Mouse (Mus musculus) spleen, adult 2 months (tissue): ENCODE data around the gene Wipf1. TPM values are rescaled to one million over a fixed set of nuclear protein-coding genes. Genes with fewer than 3 reads are reported as not detected.
A peak's percentile ranks its signal among the peaks of the same experiment; 100 is the strongest.

Source experiments
- DNase-seq, 2 experiments: peaks; one replicate each; pipeline versions ENCODE4 v3.0.0 to v3.0.0-alpha.2; 2012 to 2021; ENCODE audit warnings: low spot score in 2 of 2, low read depth in 1 of 2
- H3K27ac ChIP-seq: fragments of 200-500 bp; 2 replicates; pipeline ENCODE4 v1.5.1; 2012; ENCODE audit warnings: low read length, inconsistent platforms; ENCODE audit not compliant: insufficient read depth
- H3K27me3 ChIP-seq: fragments of 200-500 bp; 2 replicates; pipeline ENCODE4 v1.6.1; 2012; ENCODE audit warnings: mild to moderate bottlenecking, moderate library complexity, low read length, inconsistent platforms; ENCODE audit not compliant: control insufficient read depth, insufficient read depth
- H3K36me3 ChIP-seq: fragments of 200-500 bp; 2 replicates; pipeline ENCODE4 v1.6.1; 2012; ENCODE audit warnings: mild to moderate bottlenecking, low read length, inconsistent platforms; ENCODE audit not compliant: control insufficient read depth, insufficient read depth
- H3K4me1 ChIP-seq: fragments of 200-500 bp; 2 replicates; pipeline ENCODE4 v1.6.1; 2011; ENCODE audit warnings: inconsistent platforms; ENCODE audit not compliant: control insufficient read depth, insufficient read depth, insufficient read length
- H3K4me3 ChIP-seq: fragments of 200-500 bp; 2 replicates; pipeline ENCODE4 v1.5.1; 2011; ENCODE audit warnings: mild to moderate bottlenecking, inconsistent platforms; ENCODE audit not compliant: insufficient read depth, insufficient read length; ENCODE audit errors: extremely low read depth
- CTCF ChIP-seq: fragments of 200-500 bp; IDR thresholded peaks from 2 replicates; pipeline ENCODE4 v1.5.1; 2011; ENCODE audit warnings: mild to moderate bottlenecking, inconsistent platforms; ENCODE audit not compliant: insufficient read depth, insufficient read length, insufficient replicate concordance; ENCODE audit errors: extremely low read depth
- POLR2A ChIP-seq: fragments of 200-500 bp; IDR thresholded peaks from 2 replicates; pipeline ENCODE4 v1.6.1; 2011; ENCODE audit warnings: low read depth, low read length, inconsistent platforms
- WGBS: fragments of 180-500 bp; shearing (Covaris S2); methylation state at CpG from one replicate; pipeline ENCODE4 v1.1.7; 2018; 5-methylcytosine and 5-hydroxymethylcytosine counted together
- polyA plus RNA-seq: library from polyadenylated mRNA; depleted of rRNA; stranded (reverse); fragments of >200 nt; gene quantifications from 2 replicates; pipeline ENCODE4 v1.2.3, GENCODE M21; 2012

Gene Wipf1
- polyA plus RNA-seq, 1 experiment, result 58.7 TPM

GRCm38 (mm10) chr2:73566989-73567605 is 37.6 kb upstream of the Wipf1 start:
- whole genome bisulfite sequencing, result 16% methylated on average over 8 of the region's 8 CpGs
- H3K4me3 ChIP-seq, result peak overlapping the region; percentile 21; the same call in 1 of the 2 replicates
- H3K27ac ChIP-seq, result no peak overlapping the region
- H3K36me3 ChIP-seq, result no peaks in the 10 kb centered on the region
- DNase-seq, result peak; percentile 28 to 62
- no peaks in the 10 kb centered on the region for H3K4me1 ChIP-seq
- no peaks in the 10 kb centered on the region for H3K27me3 ChIP-seq
- peak; percentile 66; the same call in 1 of the 2 replicates for TF ChIP-seq CTCF
- no peak for TF ChIP-seq POLR2A

GRCm38 (mm10) chr2:73566162-73566561 is 36.6 kb upstream of the Wipf1 start:
- Histone ChIP-seq H3K4me3 (no peak overlapping the region), H3K4me1 (no peaks in the 10 kb centered on the region), H3K36me3 (no peaks in the 10 kb centered on the region), H3K27ac (no peak overlapping the region), H3K27me3 (no peaks in the 10 kb centered on the region)
- 30% methylated on average over 7 of the region's 7 CpGs for WGBS
- TF ChIP-seq POLR2A (no peak), CTCF (peak; percentile 26; the same call in 1 of the 2 replicates)
- peak in 1 of 2 experiments; percentile 28 for DNase-seq

- TF ChIP-seq CTCF (no peak), POLR2A (no peak)
- DNase-seq, result no peak
- 57% methylated on average over 7 of the region's 7 CpGs for WGBS
Observed at GRCm38 (mm10) chr2:73563690-73564089, 34.2 kb upstream of the Wipf1 start.

GRCm38 (mm10) chr2:73562656-73563055 is 33.1 kb upstream of the Wipf1 start:
- 91% methylated on average over 9 of the region's 9 CpGs for WGBS
- no peak for DNase-seq
- TF ChIP-seq POLR2A (no peak), CTCF (no peak)

More at GRCm38 (mm10) chr2:73563690-73564089, 34.2 kb upstream of the Wipf1 start:
- Histone ChIP-seq H3K36me3 (no peaks in the 10 kb centered on the region), H3K27me3 (no peaks in the 10 kb centered on the region), H3K27ac (no peak overlapping the region), H3K4me1 (no peaks in the 10 kb centered on the region), H3K4me3 (no peak overlapping the region)

GRCm38 (mm10) chr2:73561665-73562063 is 32.1 kb upstream of the Wipf1 start:
- H3K4me3 ChIP-seq, result no peak overlapping the region
- no peaks in the 10 kb centered on the region for H3K36me3 ChIP-seq
- no peaks in the 10 kb centered on the region for H3K27me3 ChIP-seq
- no peak overlapping the region for H3K27ac ChIP-seq
- TF ChIP-seq POLR2A (no peak), CTCF (no peak)
- H3K4me1 ChIP-seq, result no peaks in the 10 kb centered on the region
- WGBS, result 13% methylated on average over 8 of the region's 8 CpGs
- peak; percentile 21 to 45 for DNase-seq

More at GRCm38 (mm10) chr2:73562656-73563055, 33.1 kb upstream of the Wipf1 start:
- no peaks in the 10 kb centered on the region for H3K27me3 ChIP-seq
- H3K27ac ChIP-seq, result no peak overlapping the region
- no peak overlapping the region for H3K4me3 ChIP-seq
- no peaks in the 10 kb centered on the region for H3K4me1 ChIP-seq
- no peaks in the 10 kb centered on the region for H3K36me3 ChIP-seq

- no peak for DNase-seq
- WGBS, result 54% methylated on average over 23 of the region's 23 CpGs
- no peak overlapping the region for H3K27ac ChIP-seq
- H3K36me3 ChIP-seq, result no peaks in the 10 kb centered on the region
- no peaks in the 10 kb centered on the region for H3K27me3 ChIP-seq
- H3K4me3 ChIP-seq, result no peak overlapping the region
- H3K4me1 ChIP-seq, result no peaks in the 10 kb centered on the region
- TF ChIP-seq POLR2A (no peak), CTCF (no peak)
Observed at GRCm38 (mm10) chr2:73560899-73561664, 31.5 kb upstream of the Wipf1 start.
